Comparison of ENCODE assay signal across 16 mouse cellular contexts in genomic region chr3:38753446-38754205, GRCm38 (mm10).
DNase-seq lines count a peak whose midpoint lies in the region; ATAC-seq lines count a peak whose summit lies in the region.
"Had no signal": no experiment of that assay in that cellular context is flagged by ENCODE, and none has a peak within 500 bp of the region (broad histone marks: within the 10 kb centered on the region; RNA-seq: fewer than 3 reads in every experiment).

No protein-coding gene starts in this region.

- 82% methylated on average over 2 of the region's 2 CpGs for WGBS in hindbrain, embryonic 13.5 days
- 79% methylated on average over 2 of the region's 2 CpGs for whole genome bisulfite sequencing in hindbrain, embryonic 10.5 days
- 76% methylated on average over 2 of the region's 2 CpGs for WGBS in neural tube, embryonic 14.5 days
- WGBS in neural tube, embryonic 15.5 days: 78% methylated on average over 2 of the region's 2 CpGs
- 88% methylated on average over 2 of the region's 2 CpGs for WGBS in hindbrain, embryonic 16.5 days

- H3K9me3 ChIP-seq in hindbrain, embryonic 13.5 days: no peaks in the 10 kb centered on the region
- no peaks in the 10 kb centered on the region for H3K9me3 ChIP-seq in hindbrain, embryonic 10.5 days
- H3K9me3 ChIP-seq in neural tube, embryonic 14.5 days (ENCODE audit: control insufficient read depth, low read length): no peaks in the 10 kb centered on the region
- H3K9me3 ChIP-seq in neural tube, embryonic 15.5 days (replicated peaks): no peaks in the 10 kb centered on the region
- no peaks in the 10 kb centered on the region for H3K9me3 ChIP-seq in hindbrain, embryonic 16.5 days (ENCODE audit: control insufficient read depth, low read length)
- H3K9me3 ChIP-seq: heart, embryonic 10.5 days; kidney, embryonic 15.5 days had no signal

- ATAC-seq in hindbrain, embryonic 13.5 days (ENCODE audit: low FRiP score): peak; percentile 72
- ATAC-seq in neural tube, embryonic 14.5 days (ENCODE audit: low read depth): peak; percentile 52; the same call in 1 of the 2 replicates
- no peak; the same call in 1 of the 2 replicates for ATAC-seq in neural tube, embryonic 15.5 days (ENCODE audit: low FRiP score)
- ATAC-seq in hindbrain, embryonic 16.5 days: 0 out of 2 replicates have a peak, but pooled peaks have one; percentile 37
- ATAC-seq: forebrain, embryonic 16.5 days had no signal

- H3K4me2 ChIP-seq in hindbrain, embryonic 13.5 days: no peak overlapping the region
- H3K4me2 ChIP-seq in neural tube, embryonic 14.5 days (ENCODE audit: low read depth, low read length): no peak overlapping the region
- no peak overlapping the region for H3K4me2 ChIP-seq in neural tube, embryonic 15.5 days
- H3K4me2 ChIP-seq in hindbrain, embryonic 16.5 days (ENCODE audit: low read length): no peak overlapping the region
- H3K4me2 ChIP-seq: kidney, embryonic 15.5 days had no signal

- no peak for DNase-seq in hindbrain, embryonic 10.5 days (ENCODE audit: low spot score)
- no peak for DNase-seq in gastrocnemius, postnatal 4 days (ENCODE audit: low spot score in 2 of 2)
- no peak for DNase-seq in spleen, postnatal 4 days (ENCODE audit: low spot score in 2 of 2)
- DNase-seq: cerebellum, postnatal 10 days; gastrocnemius, postnatal 36 days; heart, postnatal 10 days; left cerebral cortex, postnatal 4 days; lung, adult 18-20 months; right cerebral cortex, postnatal 4 days had no signal

- no peak overlapping the region for H3K4me3 ChIP-seq in hindbrain, embryonic 13.5 days
- no peak overlapping the region for H3K4me3 ChIP-seq in hindbrain, embryonic 10.5 days
- no peak overlapping the region for H3K4me3 ChIP-seq in neural tube, embryonic 14.5 days (ENCODE audit: low read depth, low read length)
- no peak overlapping the region for H3K4me3 ChIP-seq in neural tube, embryonic 15.5 days (replicated peaks)
- H3K4me3 ChIP-seq in hindbrain, embryonic 16.5 days (ENCODE audit: low read length): no peak overlapping the region
- H3K4me3 ChIP-seq: heart, embryonic 10.5 days; kidney, embryonic 15.5 days had no signal

- peak overlapping the region; percentile 76 for H3K27ac ChIP-seq in hindbrain, embryonic 13.5 days
- no peak overlapping the region for H3K27ac ChIP-seq in hindbrain, embryonic 10.5 days
- H3K27ac ChIP-seq in neural tube, embryonic 14.5 days (ENCODE audit: low read depth, low read length): 0 out of 2 replicates have a peak overlapping the region, but pooled peaks have one; percentile 11
- no peak overlapping the region for H3K27ac ChIP-seq in neural tube, embryonic 15.5 days (replicated peaks)
- H3K27ac ChIP-seq in hindbrain, embryonic 16.5 days (ENCODE audit: low read depth, low read length): no peak overlapping the region
- H3K27ac ChIP-seq: heart, embryonic 10.5 days; kidney, embryonic 15.5 days had no signal

- no peaks in the 10 kb centered on the region for H3K27me3 ChIP-seq in hindbrain, embryonic 13.5 days
- H3K27me3 ChIP-seq in hindbrain, embryonic 10.5 days (ENCODE audit: insufficient read depth, poor library complexity, severe bottlenecking): no peaks in the 10 kb centered on the region
- no peaks in the 10 kb centered on the region for H3K27me3 ChIP-seq in neural tube, embryonic 14.5 days (ENCODE audit: control insufficient read depth, insufficient read depth, low read length)
- no peaks in the 10 kb centered on the region for H3K27me3 ChIP-seq in neural tube, embryonic 15.5 days (replicated peaks)
- H3K27me3 ChIP-seq in hindbrain, embryonic 16.5 days (replicated peaks; ENCODE audit: control insufficient read depth, insufficient read depth, low read length): no peaks in the 10 kb centered on the region
- H3K27me3 ChIP-seq: kidney, embryonic 15.5 days had no signal

- peaks cover 22% of the 10 kb centered on the region for H3K4me1 ChIP-seq in hindbrain, embryonic 13.5 days (replicated peaks)
- peaks cover 7% of the 10 kb centered on the region for H3K4me1 ChIP-seq in hindbrain, embryonic 10.5 days (replicated peaks)
- peaks cover 14% of the 10 kb centered on the region for H3K4me1 ChIP-seq in neural tube, embryonic 14.5 days (ENCODE audit: control insufficient read depth, insufficient read depth, low read length)
- peaks cover 12% of the 10 kb centered on the region for H3K4me1 ChIP-seq in neural tube, embryonic 15.5 days
- H3K4me1 ChIP-seq in hindbrain, embryonic 16.5 days (ENCODE audit: control insufficient read depth, insufficient read depth, low read depth, low read length): peaks cover 4% of the 10 kb centered on the region
- H3K4me1 ChIP-seq: heart, embryonic 10.5 days had no signal

- H3K9ac ChIP-seq in hindbrain, embryonic 13.5 days: no peak overlapping the region
- no peak overlapping the region for H3K9ac ChIP-seq in neural tube, embryonic 14.5 days (replicated peaks; ENCODE audit: low read depth, low read length)
- H3K9ac ChIP-seq in neural tube, embryonic 15.5 days (replicated peaks): no peak overlapping the region
- no peak overlapping the region for H3K9ac ChIP-seq in hindbrain, embryonic 16.5 days (ENCODE audit: low read depth, low read length)
- H3K9ac ChIP-seq: kidney, embryonic 15.5 days had no signal

- no peaks in the 10 kb centered on the region for H3K36me3 ChIP-seq in hindbrain, embryonic 13.5 days
- H3K36me3 ChIP-seq in hindbrain, embryonic 10.5 days: no peaks in the 10 kb centered on the region
- H3K36me3 ChIP-seq in neural tube, embryonic 14.5 days (ENCODE audit: control insufficient read depth, insufficient read depth, low read length): no peaks in the 10 kb centered on the region
- H3K36me3 ChIP-seq in neural tube, embryonic 15.5 days: no peaks in the 10 kb centered on the region
- H3K36me3 ChIP-seq in hindbrain, embryonic 16.5 days (ENCODE audit: control insufficient read depth, insufficient read depth, low read length): no peaks in the 10 kb centered on the region
- H3K36me3 ChIP-seq: heart, embryonic 10.5 days; kidney, embryonic 15.5 days had no signal

Comparison
In these comparisons a context has a peak if more than half of its experiments do, and no peak if none do; other contexts are left out.
1. H3K27ac ChIP-seq: peak in hindbrain, embryonic 13.5 days (single experiment) and neural tube, embryonic 14.5 days (single experiment); none in hindbrain, embryonic 10.5 days (single experiment), neural tube, embryonic 15.5 days (single experiment) and hindbrain, embryonic 16.5 days (single experiment).